Mouse (Mus musculus) myocyte (in vitro differentiated cells): ENCODE data around the gene Ccdc159. TPM values are rescaled to one million over a fixed set of nuclear protein-coding genes. Genes with fewer than 3 reads are reported as not detected.

Experiments
- H3K27me3 ChIP-seq: one replicate; pipeline ENCODE4 v1.6.1; 2011; ENCODE audit not compliant: control insufficient read depth, insufficient read depth, insufficient read length
- H3K36me3 ChIP-seq: one replicate; pipeline ENCODE4 v1.6.1; 2011; ENCODE audit not compliant: control insufficient read depth, insufficient read depth
- H3K4me2 ChIP-seq: one replicate; pipeline ENCODE4 v1.6.1; 2011; ENCODE audit warnings: low read depth, control low read depth
- H3K4me3 ChIP-seq: one replicate; pipeline ENCODE4 v1.5.1; 2011; ENCODE audit warnings: mild to moderate bottlenecking, control low read depth, moderate library complexity
- H3K79me2 ChIP-seq: one replicate; pipeline ENCODE4 v1.6.1; 2011; ENCODE audit not compliant: control insufficient read depth, insufficient read depth
- H3ac ChIP-seq: one replicate; pipeline ENCODE4 v1.6.1; 2011; ENCODE audit not compliant: control insufficient read depth, insufficient read length
- CEBPB ChIP-seq: IDR thresholded peaks from 2 replicates; pipeline ENCODE4 v1.6.1; 2011; ENCODE audit warnings: mild to moderate bottlenecking, moderate library complexity; ENCODE audit not compliant: poor library complexity, insufficient read depth, severe bottlenecking
- E2F4 ChIP-seq: IDR thresholded peaks from one replicate; pipeline ENCODE4 v1.6.1; 2011; ENCODE audit warnings: mild to moderate bottlenecking, control low read depth, moderate library complexity; ENCODE audit not compliant: insufficient read depth
- MAX ChIP-seq: IDR thresholded peaks from one replicate; pipeline ENCODE4 v1.6.1; 2011; ENCODE audit warnings: low read depth, mild to moderate bottlenecking, control low read depth
- MYOD1 ChIP-seq, 3 experiments: IDR thresholded peaks; one replicate each; pipeline ENCODE4 v1.6.1; 2011; ENCODE audit warnings: control low read depth in 2 of 3, low read depth in 2 of 3, mild to moderate bottlenecking in 2 of 3, moderate library complexity in 1 of 3; ENCODE audit not compliant: insufficient read length in 2 of 3, control insufficient read depth in 1 of 3
- MYOG ChIP-seq, 3 experiments: IDR thresholded peaks; one replicate each; pipeline ENCODE4 v1.6.1; 2011; ENCODE audit warnings: control low read depth in 2 of 3, low read depth in 2 of 3, mild to moderate bottlenecking in 2 of 3; ENCODE audit not compliant: insufficient read length in 2 of 3, control insufficient read depth in 1 of 3, insufficient read depth in 1 of 3
- POLR2A ChIP-seq: IDR thresholded peaks from one replicate; pipeline ENCODE4 v1.6.1; 2011; ENCODE audit warnings: low read depth, mild to moderate bottlenecking, control low read depth, moderate library complexity; ENCODE audit not compliant: insufficient read length
- POLR2AphosphoS2 ChIP-seq: IDR thresholded peaks from one replicate; pipeline ENCODE4 v1.6.1; 2011; ENCODE audit warnings: low read depth, control low read depth; ENCODE audit not compliant: insufficient read length
- REST ChIP-seq: IDR thresholded peaks from one replicate; pipeline ENCODE4 v1.6.1; 2011; ENCODE audit warnings: mild to moderate bottlenecking, control low read depth, moderate library complexity; ENCODE audit not compliant: insufficient read depth, insufficient read length
- SRF ChIP-seq: IDR thresholded peaks from one replicate; pipeline ENCODE4 v1.6.1; 2011; ENCODE audit warnings: low read depth; ENCODE audit not compliant: control insufficient read depth, insufficient read length
- TCF12 ChIP-seq: IDR thresholded peaks from one replicate; pipeline ENCODE4 v1.6.1; 2011; ENCODE audit warnings: mild to moderate bottlenecking, control low read depth; ENCODE audit not compliant: poor library complexity, insufficient read depth, severe bottlenecking
- TCF3 ChIP-seq: IDR thresholded peaks from one replicate; pipeline ENCODE4 v1.6.1; 2011; ENCODE audit warnings: low read depth, control low read depth; ENCODE audit not compliant: insufficient read length
- USF1 ChIP-seq: IDR thresholded peaks from one replicate; pipeline ENCODE4 v1.6.1; 2011; ENCODE audit warnings: low read depth, mild to moderate bottlenecking, control low read depth, moderate library complexity
- polyA plus RNA-seq: library from polyadenylated mRNA; unstranded; fragments of >200 nt; fragmentation: generic; extraction: Trizol; gene quantifications from one replicate; pipeline ENCODE4 v1.2.1, GENCODE M21; 2012; ENCODE audit warnings: missing spikeins

Ccdc159 gene
- polyA plus RNA-seq, 1 experiment = 2.5 TPM

DNA sequence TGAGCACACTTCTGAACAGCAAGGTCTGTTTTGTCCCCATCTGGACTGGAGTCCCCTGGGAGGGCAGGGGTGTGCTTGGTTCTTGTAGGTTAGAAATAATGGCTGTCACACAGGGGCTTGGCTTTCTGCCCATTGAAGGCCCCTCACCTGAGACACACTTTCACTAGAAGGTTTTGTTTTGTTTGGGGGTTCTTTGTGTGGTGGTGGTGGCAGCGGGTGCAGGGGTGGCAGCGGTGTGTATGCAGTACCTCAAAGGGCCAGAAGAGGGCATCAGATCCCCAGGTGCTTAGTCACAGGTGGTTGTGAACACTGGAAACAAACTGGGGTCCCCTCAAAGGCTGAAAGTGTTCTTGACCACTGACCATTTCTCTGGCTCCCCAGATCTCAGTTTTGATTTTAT, 50.7 kb downstream of the Ccdc159 start:
- Histone ChIP-seq H3K4me2 (no peak overlapping the region), H3ac (no peak overlapping the region), H3K4me3 (no peak overlapping the region), H3K79me2 (no peaks in the 10 kb centered on the region), H3K36me3 (peaks cover under 1% of the 10 kb centered on the region), H3K27me3 (no peaks in the 10 kb centered on the region)
- TF ChIP-seq USF1 (no peak), POLR2AphosphoS2 (no peak), MYOG (IDR thresholded peaks at IDR 0.05; ENCODE audit: control insufficient read depth in 1 of 3, insufficient read depth in 1 of 3, insufficient read length in 2 of 3, low read depth in 2 of 3) (no peak), REST (no peak), MAX (no peak), SRF (no peak), TCF12 (no peak), POLR2A (no peak), E2F4 (no peak), CEBPB (no peak), MYOD1 (IDR thresholded peaks at IDR 0.05; ENCODE audit: control insufficient read depth in 1 of 3, insufficient read length in 2 of 3, low read depth in 2 of 3) (no peak), TCF3 (no peak)

DNA sequence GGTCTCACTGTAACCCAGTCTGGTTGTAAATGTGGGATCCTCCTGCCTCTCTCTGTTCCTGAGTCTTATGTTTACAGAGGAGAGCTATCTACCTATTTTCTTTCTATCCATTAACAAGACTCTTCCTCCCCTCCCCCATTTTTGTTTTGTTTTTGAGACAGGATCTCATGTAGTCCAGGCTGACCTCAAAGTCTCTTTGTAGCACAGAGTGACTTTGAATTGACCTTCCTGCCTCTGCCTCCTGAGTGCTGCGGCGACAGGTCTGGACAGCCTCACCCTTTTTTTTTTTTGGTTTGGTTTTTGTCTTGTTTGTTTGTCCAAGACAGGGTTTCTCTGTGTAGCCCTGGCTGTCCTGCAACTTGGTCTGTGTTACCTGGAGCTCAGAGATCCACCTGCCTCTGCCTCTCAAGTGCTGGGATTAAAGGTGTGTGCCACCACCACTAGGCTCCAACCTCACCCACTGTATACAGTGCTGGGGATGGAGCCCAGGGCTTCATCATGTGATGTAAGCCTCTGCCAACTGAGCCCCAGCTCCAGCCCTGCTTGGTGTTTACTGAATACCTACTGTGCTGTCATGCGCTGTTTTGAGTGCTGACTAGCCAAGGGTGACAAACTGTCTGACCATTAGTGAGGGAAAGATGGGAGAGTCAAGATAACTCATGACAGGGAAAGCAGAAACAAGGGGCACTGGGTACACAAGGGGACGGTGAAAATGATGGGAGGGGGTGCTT, 51.3 kb downstream of the Ccdc159 start:
- no peak overlapping the region for H3K4me2 ChIP-seq
- H3K36me3 ChIP-seq = no peaks in the 10 kb centered on the region
- H3K27me3 ChIP-seq = no peaks in the 10 kb centered on the region
- TF ChIP-seq MYOG (IDR thresholded peaks at IDR 0.05; ENCODE audit: control insufficient read depth in 1 of 3, insufficient read depth in 1 of 3, insufficient read length in 2 of 3, low read depth in 2 of 3) = no peak
- no peak for TF ChIP-seq MAX
- TF ChIP-seq POLR2AphosphoS2 = no peak
- no peak for TF ChIP-seq USF1
- no peak for TF ChIP-seq SRF
- no peak for TF ChIP-seq MYOD1 (IDR thresholded peaks at IDR 0.05; ENCODE audit: control insufficient read depth in 1 of 3, insufficient read length in 2 of 3, low read depth in 2 of 3)
- TF ChIP-seq REST = no peak
- TF ChIP-seq POLR2A = no peak
- no peak for TF ChIP-seq E2F4
- no peak for TF ChIP-seq TCF3
- TF ChIP-seq TCF12 = no peak
- H3ac ChIP-seq = no peak overlapping the region
- H3K79me2 ChIP-seq = no peaks in the 10 kb centered on the region
- H3K4me3 ChIP-seq = no peak overlapping the region

DNA sequence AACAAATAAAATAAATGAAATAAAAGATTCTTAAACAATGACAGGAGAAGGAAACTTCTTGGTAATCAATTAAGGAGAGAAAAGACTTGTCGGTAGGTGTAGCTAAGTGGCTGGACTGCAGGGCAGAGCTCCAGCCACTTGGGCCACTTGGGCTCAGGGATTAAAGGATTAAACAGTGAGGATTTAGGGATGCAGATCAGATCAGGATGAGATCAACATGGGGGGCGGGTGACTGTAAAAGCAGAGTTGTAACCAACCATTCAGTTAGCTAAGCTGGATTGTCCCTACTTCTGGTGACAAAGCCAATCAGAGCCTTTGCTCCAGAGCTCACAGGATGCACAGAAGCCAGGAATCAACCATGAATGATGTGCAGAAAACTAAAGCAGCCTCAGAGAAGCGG, 56.6 kb downstream of the Ccdc159 start:
- Histone ChIP-seq H3ac (no peak overlapping the region), H3K36me3 (no peaks in the 10 kb centered on the region)

More for the DNA sequence above, 56.6 kb downstream of the Ccdc159 start:
- Histone ChIP-seq H3K27me3 (no peaks in the 10 kb centered on the region), H3K4me2 (no peak overlapping the region), H3K4me3 (no peak overlapping the region), H3K79me2 (no peaks in the 10 kb centered on the region)
- no peak for TF ChIP-seq CEBPB
- no peak for TF ChIP-seq MYOD1 (IDR thresholded peaks at IDR 0.05; ENCODE audit: control insufficient read depth in 1 of 3, insufficient read length in 2 of 3, low read depth in 2 of 3)
- no peak for TF ChIP-seq E2F4
- TF ChIP-seq MYOG (IDR thresholded peaks at IDR 0.05; ENCODE audit: control insufficient read depth in 1 of 3, insufficient read depth in 1 of 3, insufficient read length in 2 of 3, low read depth in 2 of 3) = no peak
- TF ChIP-seq USF1 = no peak
- TF ChIP-seq POLR2A = no peak

Other genes starting within 250 kb of the Ccdc159 start
- 106 TPM for gene Ldlr, start 204.0 kb upstream of the Ccdc159 start, polyA plus RNA-seq
- 31.0 TPM for gene Spc24, start 167.2 kb upstream of the Ccdc159 start, polyA plus RNA-seq
- gene Kank2, start 128.7 kb upstream of the Ccdc159 start, polyA plus RNA-seq = 49.4 TPM
- not detected for gene Angptl8, start 92.0 kb upstream of the Ccdc159 start, polyA plus RNA-seq
- gene Dock6, start 74.8 kb upstream of the Ccdc159 start, polyA plus RNA-seq = 20.3 TPM
- 24.1 TPM for gene Rab3d, start 9.3 kb upstream of the Ccdc159 start, polyA plus RNA-seq
- gene Tmem205, start 85 bp downstream of the Ccdc159 start, polyA plus RNA-seq = 55.1 TPM
- gene Plppr2, start 9.6 kb downstream of the Ccdc159 start, polyA plus RNA-seq = 21.5 TPM
- 8.9 TPM for gene Swsap1, start 28.3 kb downstream of the Ccdc159 start, polyA plus RNA-seq
- 3.2 TPM for gene Epor, start 36.0 kb downstream of the Ccdc159 start, polyA plus RNA-seq
- 11.2 TPM for gene Rgl3, start 62.0 kb downstream of the Ccdc159 start, polyA plus RNA-seq
- 0.13 TPM for gene Ccdc151, start 75.2 kb downstream of the Ccdc159 start, polyA plus RNA-seq
- gene Prkcsh, start 75.3 kb downstream of the Ccdc159 start, polyA plus RNA-seq = 127 TPM
- gene Elavl3, start 124.6 kb downstream of the Ccdc159 start, polyA plus RNA-seq = 0.06 TPM
- gene Gm49318, start 143.8 kb downstream of the Ccdc159 start, polyA plus RNA-seq = not detected
- gene Zfp653, start 143.9 kb downstream of the Ccdc159 start, polyA plus RNA-seq = 8.3 TPM
- 37.0 TPM for gene Ecsit, start 158.0 kb downstream of the Ccdc159 start, polyA plus RNA-seq
- gene Cnn1, start 171.7 kb downstream of the Ccdc159 start, polyA plus RNA-seq = 7.1 TPM
- 95.3 TPM for gene Elof1, start 189.7 kb downstream of the Ccdc159 start, polyA plus RNA-seq
- 0.16 TPM for gene Acp5, start 208.2 kb downstream of the Ccdc159 start, polyA plus RNA-seq
- gene Pigyl, start 229.4 kb downstream of the Ccdc159 start, polyA plus RNA-seq = 48.5 TPM